Mouse (Mus musculus): ENCODE data around the gene Myo10.

Myo10 gene

DNA sequence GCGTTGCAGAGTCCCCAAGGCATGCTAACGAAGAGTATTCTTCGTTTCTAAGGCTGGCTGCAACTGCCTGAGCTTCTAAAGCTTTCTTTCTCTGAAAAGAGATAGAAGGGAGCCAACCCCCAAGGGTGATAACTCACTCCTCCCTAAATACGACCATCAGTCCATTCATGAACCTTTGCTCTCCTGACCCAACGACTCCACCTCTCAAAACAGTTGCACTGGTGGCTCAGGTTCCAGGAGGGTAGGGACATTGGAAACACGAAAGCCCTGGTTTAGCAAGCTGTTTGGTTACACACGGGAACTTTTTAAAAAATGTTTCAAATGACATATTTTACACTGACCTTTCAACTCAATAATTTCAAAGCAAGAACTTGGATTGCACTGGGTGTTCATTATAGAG, 29.5 kb downstream of the Myo10 start:
- DNase-seq (ENCODE audit: low read depth, low spot score): no peak

DNA sequence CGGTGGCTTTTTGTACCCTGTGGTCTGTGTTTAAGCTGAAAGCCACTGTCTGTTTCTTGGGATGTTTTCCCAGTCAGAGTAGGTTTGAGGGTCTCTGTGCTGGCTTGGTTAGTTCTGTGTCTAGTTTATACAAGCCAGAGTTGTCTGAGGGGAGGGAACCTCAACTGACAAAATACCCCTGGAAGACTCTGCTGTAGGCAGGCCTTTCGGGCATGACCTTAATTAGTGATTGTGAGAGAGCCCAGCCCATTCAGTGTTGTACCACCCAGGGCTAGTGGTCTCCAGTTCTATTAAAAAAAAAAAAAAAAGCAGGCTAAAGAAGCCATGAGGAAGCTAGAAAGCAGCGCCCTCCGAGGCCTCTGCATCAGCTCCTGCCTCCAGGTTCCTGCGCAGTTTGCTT, 30.0 kb downstream of the Myo10 start:
- DNase-seq (ENCODE audit: low read depth, low spot score): no peak

DNA sequence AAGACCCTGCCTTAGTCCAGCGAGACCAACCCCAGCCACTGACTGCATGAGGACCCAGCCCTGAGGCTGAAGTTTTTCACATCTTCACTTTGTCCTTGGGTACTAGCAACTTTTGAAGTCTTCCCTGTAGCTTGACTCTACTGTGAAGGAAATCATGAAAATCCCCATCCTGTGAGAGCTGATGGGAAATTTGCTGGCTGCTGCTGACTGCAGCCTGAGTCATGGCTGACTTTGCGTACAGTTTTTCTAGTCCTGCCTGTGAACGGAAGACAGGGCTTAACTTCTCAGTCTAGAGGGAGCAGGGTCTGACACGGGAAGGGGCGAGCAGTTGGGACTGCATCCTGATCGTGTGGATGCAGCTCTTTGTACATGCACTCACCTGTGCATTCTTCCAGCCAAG, 30.6 kb downstream of the Myo10 start:
- no peak for DNase-seq (ENCODE audit: low read depth, low spot score)

DNA sequence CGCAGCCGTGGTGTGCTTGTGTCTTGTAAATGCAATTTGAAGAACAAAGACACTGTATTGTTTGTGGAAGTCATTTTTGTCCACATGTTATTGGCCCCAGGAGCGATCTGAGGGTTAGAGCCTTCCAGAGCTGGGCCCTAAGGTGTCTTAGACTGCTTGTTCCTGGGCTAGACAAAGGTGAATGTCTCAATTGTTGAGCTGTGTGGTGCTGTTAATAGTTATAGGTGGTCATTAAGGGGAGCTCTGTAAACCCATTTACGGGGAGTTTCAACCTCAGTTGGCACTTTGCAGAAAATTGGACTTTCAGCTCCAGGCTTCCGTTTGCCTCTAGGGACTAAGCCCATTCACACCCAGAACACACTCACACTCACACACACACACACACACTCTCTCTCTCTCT, 31.4 kb downstream of the Myo10 start:
- DNase-seq (ENCODE audit: low read depth, low spot score): no peak

DNA sequence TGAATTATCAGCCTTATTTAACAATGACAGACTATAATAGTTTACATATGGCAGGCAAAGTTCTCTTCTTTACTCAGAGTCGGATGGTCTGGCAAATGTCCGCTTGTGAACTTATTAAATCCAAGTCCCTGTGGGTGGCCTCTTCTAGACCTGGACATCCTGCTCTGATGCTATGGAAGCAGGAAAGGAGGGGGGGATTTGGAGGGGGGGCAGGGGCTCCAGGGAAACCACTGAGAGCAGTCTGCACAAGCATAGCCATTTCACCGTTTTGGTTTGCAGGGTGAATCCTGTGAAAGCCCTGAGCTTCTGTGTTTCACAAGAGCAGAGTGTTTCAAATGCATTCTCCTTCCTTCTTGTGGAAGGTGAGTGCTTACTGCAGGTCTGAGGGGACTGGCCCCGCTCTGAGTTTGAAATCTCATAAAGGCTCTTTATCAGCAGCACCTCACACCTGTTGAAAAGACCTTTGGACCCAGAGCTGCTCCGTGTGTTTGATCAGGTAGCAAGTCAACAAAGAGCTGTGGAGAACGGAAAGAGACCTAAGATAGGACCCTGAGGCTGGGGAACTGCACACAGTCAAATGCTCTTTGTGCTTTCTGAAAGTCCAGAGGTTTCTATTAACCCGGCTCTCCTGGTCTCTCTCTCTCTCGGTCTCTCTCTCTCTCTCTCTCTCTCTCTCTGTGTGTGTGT, 40.7 kb downstream of the Myo10 start:
- DNase-seq (ENCODE audit: low read depth, low spot score): no peak

DNA sequence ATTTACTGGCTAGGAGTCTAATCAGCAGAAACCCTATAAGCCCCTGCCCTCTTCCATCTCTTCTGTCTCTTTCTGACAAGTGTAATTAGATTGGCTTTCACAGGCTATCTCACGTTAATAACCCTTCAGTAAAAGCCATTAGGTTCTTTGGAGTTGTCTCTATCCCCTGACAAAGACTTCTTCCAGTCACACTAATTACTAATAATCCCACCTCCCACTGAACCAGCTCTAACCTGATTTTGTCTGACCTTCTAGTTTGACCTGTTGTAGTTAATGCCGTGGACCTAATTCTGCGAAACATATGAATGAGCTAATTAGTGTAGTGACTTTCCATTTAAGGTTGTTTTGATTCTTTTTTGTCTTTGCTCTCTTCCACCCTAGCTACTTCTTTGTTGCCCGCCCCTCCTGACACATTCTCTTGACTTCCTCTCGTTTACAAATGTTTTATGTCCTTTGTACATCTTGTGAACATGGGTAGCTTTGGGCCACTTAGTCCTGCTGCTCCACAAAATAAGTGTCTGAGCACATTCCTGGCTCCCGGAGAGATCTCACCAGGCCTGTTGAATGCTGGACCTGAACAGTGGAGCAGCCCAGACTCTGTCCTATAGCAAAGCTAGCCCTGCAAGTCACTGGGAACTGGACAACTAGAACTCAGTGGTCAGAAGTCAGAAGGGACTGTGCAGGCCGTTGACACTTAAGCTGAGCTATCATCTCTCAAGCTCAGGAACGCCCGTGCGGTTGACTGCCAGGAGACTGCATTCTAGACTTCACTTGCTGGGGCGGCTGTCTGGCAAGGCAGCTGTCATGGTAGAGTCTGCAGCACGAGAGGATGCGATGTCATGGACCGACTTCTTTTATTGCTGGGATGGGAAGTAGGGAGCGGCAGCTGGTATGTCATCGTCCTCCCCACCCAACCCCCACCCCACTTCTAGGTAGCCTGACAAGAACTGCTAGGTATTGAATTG, 47.2 kb downstream of the Myo10 start:
- no peak for DNase-seq (ENCODE audit: low read depth, low spot score)

DNA sequence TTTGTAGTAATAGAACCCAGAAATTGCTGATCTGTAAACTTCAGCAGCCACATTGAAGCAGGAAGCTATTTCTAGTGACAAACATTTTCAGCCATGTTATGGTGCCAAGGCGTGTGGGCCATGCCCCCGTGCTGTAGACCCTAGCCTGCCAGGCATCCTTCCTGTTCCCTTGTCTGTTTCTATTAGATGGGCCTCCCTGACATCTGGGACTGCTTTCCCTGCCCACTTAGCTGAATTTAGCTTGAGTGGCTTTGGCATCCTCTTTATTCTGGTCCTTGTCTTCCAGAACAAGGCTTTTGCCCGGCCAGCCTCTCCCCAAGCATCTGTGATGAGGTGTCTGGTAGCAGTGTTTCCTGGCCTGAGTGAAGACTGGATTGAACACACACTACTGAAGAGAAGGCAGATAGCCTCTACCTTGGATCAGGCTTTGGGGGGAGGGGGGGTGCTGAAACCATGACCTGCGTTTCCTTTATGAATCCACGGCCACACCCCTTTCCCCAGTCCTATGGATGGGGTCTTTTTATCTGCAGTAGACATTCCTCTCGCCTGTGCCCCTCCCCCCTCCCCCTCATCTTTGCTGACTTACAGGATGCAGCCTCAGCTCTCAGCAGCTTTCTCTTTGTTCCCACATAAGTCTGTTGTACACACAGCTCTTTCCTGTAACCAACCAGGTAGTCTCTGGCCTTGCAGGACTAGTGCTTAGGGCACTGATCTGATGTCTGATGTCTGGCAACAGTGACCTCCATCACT, 51.1 kb downstream of the Myo10 start:
- no peak for DNase-seq (ENCODE audit: low read depth, low spot score)

DNA sequence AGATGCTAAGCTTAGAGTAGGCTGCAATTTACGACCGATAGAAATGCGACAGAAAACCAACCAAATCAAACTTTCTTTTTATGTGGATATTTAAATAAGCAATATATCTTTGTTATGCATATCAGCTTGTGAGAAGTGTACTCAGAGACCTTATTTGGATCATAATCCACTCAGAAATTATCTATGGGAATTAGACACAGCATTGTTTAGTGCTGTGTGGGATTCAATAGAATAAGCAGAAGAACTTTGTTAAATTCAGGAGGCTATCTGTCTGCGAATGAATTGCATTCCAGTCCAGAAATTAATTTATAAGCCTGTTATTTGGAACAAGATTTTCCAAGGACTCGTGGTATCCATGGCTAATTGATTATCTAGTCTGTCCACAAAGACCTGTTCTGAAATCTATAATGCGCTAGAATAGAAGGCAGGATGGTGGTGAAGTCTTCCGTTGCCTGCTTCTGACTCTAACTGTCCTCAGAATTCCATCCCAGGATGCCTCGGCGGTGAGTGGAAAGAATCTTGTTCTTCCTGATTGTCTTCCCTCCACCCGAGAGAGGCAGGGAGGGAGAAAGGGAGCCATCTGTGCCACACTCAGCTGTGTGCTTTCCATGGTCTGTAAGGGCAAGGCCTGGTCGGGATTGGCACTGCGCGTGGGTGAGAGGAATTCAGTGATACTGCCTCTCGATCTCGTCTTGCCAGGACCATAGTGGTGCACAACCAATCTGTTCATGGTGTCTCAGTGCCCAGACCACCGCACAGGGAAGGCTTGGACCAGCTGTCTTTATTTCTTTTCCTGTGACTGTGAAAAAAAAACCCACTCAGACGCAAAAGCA, 52.0 kb downstream of the Myo10 start:
- DNase-seq (ENCODE audit: low read depth, low spot score): no peak

DNA sequence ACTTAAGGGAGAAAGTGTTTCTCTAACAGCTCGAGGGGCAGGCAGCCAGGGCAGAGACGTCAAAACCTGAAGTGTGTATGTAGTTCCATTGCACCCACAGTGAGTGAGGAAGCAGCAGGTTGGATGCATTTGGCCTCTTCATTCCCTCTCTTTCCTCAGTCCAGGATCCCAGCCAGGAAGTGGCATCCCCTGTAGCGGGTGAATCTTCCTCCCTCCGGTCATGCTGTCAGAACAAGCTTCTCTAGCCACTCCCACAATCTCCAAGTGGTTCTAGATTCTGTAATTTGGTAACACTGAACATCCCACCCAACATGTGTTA, 52.6 kb downstream of the Myo10 start:
- no peak for DNase-seq (ENCODE audit: low read depth, low spot score)

DNA sequence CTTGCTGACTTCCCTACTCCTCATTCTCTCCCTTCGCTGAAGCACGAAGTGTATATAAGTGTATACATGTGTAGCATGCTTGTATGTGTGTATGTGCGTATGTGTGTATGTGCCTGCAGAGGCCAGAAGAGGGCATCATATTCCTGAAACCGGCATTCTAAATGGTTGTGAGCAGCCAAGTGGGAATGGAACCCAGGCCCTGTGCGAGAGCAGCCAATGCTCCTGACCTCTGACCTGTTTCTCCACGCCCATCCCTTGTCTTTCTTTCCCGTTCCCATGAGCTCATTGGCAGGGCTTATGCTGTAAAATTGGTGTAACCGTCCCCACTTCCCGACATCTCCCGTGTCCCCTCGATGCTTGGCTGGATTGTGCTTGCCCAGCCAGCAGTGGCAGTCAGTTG, 53.0 kb downstream of the Myo10 start:
- no peak for DNase-seq (ENCODE audit: low read depth, low spot score)

DNA sequence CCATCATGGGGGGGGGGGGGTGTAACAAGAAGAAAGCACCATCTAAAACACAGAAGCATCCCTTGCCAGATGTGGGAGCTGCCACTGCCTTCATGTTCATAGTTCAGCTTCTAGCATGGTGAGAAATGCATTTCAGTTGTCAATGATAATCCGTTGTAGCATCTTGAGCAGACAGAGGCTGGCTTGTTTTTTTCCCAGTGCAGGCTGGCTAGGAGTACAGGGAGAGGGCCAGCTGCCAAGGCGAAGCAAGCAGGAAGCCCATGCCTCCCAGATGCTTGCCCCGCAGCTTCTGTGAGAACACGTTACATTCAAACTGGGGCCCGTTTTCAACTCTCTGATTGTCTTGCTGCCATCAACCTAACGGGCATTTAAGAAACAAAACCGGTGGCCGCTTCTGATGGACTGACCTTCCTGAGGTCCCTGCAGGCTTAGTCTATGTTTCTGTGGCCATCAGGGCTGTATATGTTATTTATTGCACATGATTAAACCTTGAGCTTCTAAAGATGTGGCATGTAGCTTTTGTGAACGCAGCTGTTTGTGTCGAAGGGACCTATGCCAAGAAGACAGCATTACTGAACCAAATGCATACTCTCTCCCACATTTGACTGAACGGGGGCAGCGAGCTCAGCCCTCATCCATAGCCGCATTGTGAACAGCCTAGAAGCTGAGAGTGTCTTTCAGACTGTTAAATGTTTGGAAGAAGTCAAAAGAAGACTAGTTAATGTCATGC, 53.9 kb downstream of the Myo10 start:
- DNase-seq (ENCODE audit: low read depth, low spot score): no peak

DNA sequence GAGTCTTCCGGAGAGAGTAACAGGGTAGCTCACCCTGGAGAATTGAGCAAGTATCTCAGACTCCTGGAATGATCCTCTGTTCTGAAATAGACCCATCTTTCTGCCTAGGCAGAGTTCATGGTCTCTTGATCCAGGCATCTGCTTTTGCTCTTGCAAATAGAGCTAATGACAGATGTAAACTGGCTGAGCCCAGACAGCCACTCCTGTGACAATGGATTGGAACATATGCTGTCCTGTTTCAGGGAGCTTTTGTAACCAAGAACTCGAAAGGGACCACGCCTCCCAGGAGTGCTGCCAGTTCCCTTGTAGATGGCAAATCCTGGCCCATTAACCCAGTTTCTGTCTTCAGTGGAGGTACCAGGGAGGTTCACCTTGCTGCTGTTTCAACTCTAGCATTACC, 56.8 kb downstream of the Myo10 start:
- no peak for DNase-seq (ENCODE audit: low read depth, low spot score)

DNA sequence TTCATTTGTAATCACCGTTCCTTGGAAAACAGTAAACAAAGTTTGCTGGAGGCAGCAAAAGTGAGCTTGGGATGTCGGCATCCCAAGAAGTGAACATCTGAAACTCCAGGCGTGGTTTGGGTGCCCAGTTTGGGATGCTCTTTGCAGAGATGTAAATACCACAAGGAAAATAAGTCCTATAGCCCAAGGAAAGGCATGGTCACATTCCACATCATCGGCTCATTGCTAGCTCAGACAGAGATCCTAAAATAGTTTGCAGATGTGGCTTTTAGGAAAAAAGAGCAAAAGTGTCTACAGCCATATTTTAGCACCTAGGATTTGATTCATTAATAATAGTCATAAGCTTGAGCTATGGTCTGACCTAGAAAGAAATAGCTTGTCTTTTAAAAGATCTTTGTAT, 57.3 kb downstream of the Myo10 start:
- DNase-seq (ENCODE audit: low read depth, low spot score): no peak

DNA sequence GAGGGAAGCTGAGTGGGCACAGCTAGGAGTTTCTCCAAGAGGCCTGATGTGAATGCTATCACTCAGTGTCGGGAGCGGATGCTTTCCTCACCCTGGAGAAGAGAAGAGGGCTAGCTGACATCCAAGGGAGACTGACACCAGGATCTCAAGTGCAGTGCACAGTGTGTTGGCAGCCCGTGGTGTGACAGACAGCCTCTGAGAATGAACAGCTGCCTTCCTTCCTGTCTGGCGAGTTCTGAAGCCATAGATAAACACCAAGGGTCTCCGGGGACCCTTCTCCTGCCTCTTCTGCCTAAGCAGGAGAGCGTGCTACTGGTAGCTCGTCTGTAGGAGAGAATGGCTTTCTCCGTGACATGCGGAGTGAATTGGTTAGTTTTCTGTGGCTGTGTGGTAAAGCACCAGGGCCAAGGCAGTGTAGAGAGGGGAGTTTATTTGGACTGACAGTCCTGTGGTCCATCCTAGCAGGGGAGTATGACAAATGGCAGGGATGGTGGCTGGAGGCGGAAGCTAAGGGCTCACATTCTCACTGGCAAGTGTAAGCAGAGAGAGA, 58.0 kb downstream of the Myo10 start:
- no peak for DNase-seq (ENCODE audit: low read depth, low spot score)

DNA sequence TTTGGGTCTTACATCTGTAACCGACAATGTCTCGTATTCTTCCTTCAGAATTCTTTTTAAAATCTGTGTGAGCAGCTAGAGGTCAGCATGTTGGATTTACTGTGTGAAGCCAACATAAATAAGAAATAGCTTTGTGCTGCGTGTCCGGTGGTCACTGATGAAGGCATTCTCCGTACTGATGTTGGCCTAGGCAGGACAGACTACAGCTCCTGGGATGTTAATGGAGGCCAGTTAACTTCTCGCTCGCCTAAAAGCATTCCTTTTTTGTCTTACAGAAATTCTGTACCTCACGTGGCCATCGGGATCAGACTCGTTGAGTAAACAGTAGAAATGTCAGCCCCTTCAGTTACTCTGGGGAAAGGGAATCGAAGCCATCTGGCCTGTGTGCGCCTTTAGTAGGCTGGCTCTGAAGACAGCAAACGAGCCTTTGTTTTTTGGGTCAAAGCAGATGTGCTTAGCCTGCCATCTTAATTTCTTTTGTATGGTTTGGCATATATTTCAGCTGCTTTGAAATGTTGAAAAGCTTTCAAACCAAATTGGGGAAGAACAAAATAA, 60.7 kb downstream of the Myo10 start:
- no peak for DNase-seq (ENCODE audit: low read depth, low spot score)

DNA sequence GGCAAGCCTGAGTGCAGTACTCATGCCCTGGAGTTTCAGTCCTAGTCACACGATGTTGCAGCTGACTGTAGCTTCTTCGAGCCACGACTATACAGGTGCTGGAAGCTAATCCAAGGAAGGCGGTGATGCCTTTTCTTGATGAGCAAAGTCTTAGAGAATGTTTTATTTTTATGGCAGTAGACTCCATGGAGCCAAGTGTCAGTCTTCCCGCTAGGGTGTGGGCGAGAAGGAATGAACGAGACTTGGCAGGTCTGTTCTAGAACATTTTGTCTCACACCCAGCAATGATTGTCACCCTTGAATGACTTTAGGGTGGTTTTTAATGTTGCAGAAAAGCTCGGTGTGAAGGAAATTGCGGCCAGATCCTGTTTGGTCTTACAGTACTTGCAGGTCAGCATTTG, 62.9 kb downstream of the Myo10 start:
- DNase-seq (ENCODE audit: low read depth, low spot score): no peak

DNA sequence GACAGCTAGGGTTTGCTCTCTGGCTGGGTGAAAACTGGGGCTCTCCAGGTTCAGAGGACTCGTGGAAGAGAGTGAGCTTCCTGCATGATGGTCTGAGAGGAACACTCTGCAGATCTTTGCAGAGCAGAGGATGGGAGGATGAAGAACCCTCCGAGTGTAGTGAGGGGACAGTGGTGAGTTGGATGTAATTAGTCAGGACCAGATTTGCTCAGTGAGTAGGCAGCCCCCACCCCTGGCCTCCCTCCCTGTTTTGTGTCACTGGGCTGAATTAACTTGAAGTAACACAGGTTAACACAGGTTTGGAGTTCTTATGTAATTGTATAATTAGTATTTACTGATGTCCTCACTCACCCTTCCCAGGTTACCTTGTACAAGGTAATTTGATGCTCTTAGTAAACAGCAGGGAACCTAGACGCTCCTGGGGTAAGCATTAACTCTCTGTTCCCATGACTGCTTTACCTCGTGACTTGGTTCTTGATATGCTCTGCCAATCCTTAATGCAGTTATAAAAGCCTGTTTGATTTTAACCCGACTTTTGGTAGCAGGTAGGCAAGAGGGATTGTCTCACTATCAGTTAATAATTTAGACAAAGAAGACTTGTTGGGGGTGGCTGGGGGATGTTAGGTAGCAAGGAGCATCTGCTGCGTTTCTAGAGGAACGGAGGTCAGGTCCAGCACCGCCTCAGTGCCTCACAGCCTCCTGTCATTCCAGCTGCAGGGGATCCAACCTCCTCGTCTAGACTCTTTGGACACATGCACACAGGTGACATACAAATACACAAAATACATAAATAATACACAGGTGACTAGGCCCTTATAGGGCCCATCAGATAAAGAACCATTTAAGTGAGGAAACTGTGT, 66.3 kb downstream of the Myo10 start:
- no peak for DNase-seq (ENCODE audit: low read depth, low spot score)

DNA sequence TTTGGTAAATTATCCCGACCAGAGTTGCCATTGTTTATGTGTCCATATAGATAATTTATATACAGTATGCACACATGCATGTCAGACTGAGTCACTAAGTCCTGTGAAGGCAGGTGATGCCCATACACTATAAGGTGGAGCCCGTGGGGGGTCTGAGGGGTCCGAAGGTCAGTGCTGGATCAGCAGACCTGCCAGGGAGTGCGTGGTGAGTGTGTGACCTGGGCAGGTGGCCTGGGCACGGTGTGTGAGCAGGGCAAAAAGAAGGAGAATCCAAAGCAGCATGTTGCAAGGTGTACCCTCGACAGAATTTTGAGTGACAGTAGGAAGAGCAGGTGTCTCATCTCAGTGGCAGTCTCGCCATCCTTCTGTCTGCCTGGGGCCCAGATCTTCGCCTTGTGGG, 67.2 kb downstream of the Myo10 start:
- no peak for DNase-seq (ENCODE audit: low read depth, low spot score)

DNA sequence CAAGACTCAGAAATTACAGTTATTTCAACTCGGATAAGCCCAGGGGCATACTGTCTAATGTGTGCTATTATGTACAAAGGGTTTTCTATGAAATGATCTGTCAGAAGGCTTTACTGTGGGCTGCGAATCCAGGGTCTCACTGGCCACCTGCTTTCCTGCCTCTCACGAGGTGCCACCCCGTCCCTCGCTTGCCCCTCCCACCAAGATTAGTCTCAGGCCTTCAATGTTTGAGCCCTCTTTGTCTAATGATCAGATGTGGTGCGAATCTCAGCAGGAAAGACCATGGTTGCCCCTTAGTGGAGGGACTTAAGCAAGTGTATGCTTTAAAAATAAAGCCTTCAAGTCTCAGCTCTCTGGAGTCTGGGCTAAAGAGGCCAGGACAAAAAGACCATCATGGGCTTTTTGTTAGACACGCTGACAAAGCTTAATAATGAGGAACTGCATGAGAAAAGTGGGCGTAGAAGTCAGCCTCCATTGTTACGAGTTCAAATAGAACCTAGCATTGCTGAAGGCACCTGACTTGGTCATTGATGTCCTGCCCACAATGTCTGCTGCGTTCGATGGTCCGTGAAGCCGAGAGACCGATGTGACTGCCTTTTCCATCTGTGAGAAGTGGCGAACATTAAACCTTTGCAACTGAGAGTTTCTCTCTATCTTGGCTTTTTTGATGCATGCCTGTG, 67.9 kb downstream of the Myo10 start:
- DNase-seq (ENCODE audit: low read depth, low spot score): no peak
